Mouse (Mus musculus) neural tube, embryonic 14.5 days (tissue): Measurements from ENCODE around the gene Tmem117. TPM values are rescaled to one million over a fixed set of nuclear protein-coding genes. Genes with fewer than 3 reads are reported as not detected.
A peak's percentile ranks its signal among the peaks of the same experiment; 100 is the strongest.

ENCODE experiments used
- ATAC-seq: fragments of 200-750 bp; cut with Nextera tagmentation; 2 replicates; pipeline ENCODE4 v1.8.0; 2017; ENCODE audit warnings: low read depth, mild to moderate bottlenecking, moderate TSS enrichment, moderate library complexity
- H3K27ac ChIP-seq: fragments of 300-500 bp; sonication (generic); 2 replicates; pipeline ENCODE4 v1.5.1; 2014; ENCODE audit warnings: low read depth, mild to moderate bottlenecking, control low read depth, low read length, moderate library complexity, mixed read lengths
- H3K27me3 ChIP-seq: fragments of 300-500 bp; sonication (generic); 2 replicates; pipeline ENCODE4 v1.6.1; 2014; ENCODE audit warnings: low read length; ENCODE audit not compliant: control insufficient read depth, insufficient read depth
- H3K36me3 ChIP-seq: fragments of 300-500 bp; sonication (generic); 2 replicates; pipeline ENCODE4 v1.6.1; 2014; ENCODE audit warnings: low read length, mixed read lengths; ENCODE audit not compliant: control insufficient read depth, insufficient read depth
- H3K4me1 ChIP-seq: fragments of 300-500 bp; sonication (generic); 2 replicates; pipeline ENCODE4 v1.6.1; 2014; ENCODE audit warnings: low read length; ENCODE audit not compliant: control insufficient read depth, insufficient read depth
- H3K4me2 ChIP-seq: fragments of 300-500 bp; sonication (generic); 2 replicates; pipeline ENCODE4 v1.6.1; 2014; ENCODE audit warnings: mild to moderate bottlenecking, low read depth, low read length, control low read depth
- H3K4me3 ChIP-seq: fragments of 300-500 bp; sonication (generic); 2 replicates; pipeline ENCODE4 v1.5.1; 2014; ENCODE audit warnings: low read depth, low read length, control low read depth, mixed read lengths
- H3K9ac ChIP-seq: fragments of 300-500 bp; sonication (generic); replicated peaks from 2 replicates; pipeline ENCODE4 v1.6.1; 2014; ENCODE audit warnings: low read depth, mild to moderate bottlenecking, control low read depth, low read length, mixed read lengths
- H3K9me3 ChIP-seq: fragments of 300-500 bp; sonication (generic); 2 replicates; pipeline ENCODE4 v1.6.1; 2016; ENCODE audit warnings: low read length; ENCODE audit not compliant: control insufficient read depth
- WGBS: fragments of 180-500 bp; shearing (Covaris S2); extraction: QIAGEN DNeasy Blood & Tissue Kit; methylation state at CpG from one replicate; pipeline ENCODE4 v1.1.7; 2014; 5-methylcytosine and 5-hydroxymethylcytosine counted together
- polyA plus RNA-seq: library from polyadenylated mRNA; unstranded; fragments of >200 nt; fragmentation: Nextera tagmentation; extraction: Ambion mirVana; gene quantifications from 2 replicates; pipeline ENCODE4 v1.2.1, GENCODE M21; 2014

The Tmem117 gene
- polyA plus RNA-seq, 1 experiment from 2014 or later = 19.5 TPM

DNA sequence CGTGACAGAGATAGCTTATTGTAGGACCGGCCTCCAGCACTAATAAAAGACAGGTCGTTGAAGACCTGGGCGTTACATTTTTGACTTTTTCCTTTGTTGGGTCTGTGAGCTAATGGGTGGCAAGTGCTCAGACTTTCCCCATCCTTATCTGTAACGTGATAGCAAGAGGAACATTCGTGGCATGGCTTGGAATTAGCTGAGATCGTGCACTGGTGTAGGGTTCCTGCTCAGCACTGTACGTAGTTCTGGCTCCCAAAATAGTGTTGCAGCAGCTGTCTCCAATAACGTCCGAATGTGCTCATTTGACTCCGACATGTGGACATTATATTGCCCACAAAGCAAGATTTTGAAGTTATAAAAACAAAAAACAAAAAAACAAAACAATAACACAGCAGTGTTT lies 5.5 kb downstream of the Tmem117 start:
- Histone ChIP-seq H3K4me2 (no peak overlapping the region), H3K36me3 (no peaks in the 10 kb centered on the region), H3K9ac (no peak overlapping the region), H3K4me1 (no peaks in the 10 kb centered on the region), H3K9me3 (no peaks in the 10 kb centered on the region), H3K27ac (no peak overlapping the region), H3K27me3 (no peaks in the 10 kb centered on the region), H3K4me3 (no peak overlapping the region)
- WGBS = 76% methylated on average over 11 of the region's 11 CpGs
- no peak for ATAC-seq

- Histone ChIP-seq H3K9ac (no peak overlapping the region), H3K4me1 (no peaks in the 10 kb centered on the region), H3K4me2 (no peak overlapping the region), H3K9me3 (no peaks in the 10 kb centered on the region), H3K27ac (no peak overlapping the region), H3K27me3 (no peaks in the 10 kb centered on the region), H3K36me3 (no peaks in the 10 kb centered on the region), H3K4me3 (no peak overlapping the region)
- no peak for ATAC-seq
- WGBS = 90% methylated on average over 2 of the region's 2 CpGs
Measured at GRCm38 (mm10) chr15:94638207-94638606, 9.2 kb downstream of the Tmem117 start.

DNA sequence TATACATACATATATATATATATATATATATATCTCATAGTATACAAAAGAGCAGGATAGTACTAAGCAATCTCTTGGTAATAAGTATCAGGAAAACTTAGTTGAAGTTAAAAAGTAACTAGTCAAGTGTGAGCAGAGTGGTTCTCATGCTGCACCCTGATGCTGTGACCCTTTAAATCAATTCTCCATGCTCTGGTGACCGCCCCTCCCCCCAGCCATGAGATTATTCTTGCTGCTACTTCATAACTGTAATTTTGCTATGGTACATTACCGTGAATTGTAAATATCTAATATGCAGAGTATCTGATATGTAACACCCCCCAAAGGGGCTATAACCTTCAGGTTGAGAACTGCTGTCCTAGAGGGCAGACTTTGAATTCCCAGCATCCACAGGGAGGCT lies 10.1 kb downstream of the Tmem117 start:
- Histone ChIP-seq H3K9ac (no peak overlapping the region), H3K4me3 (no peak overlapping the region), H3K36me3 (no peaks in the 10 kb centered on the region), H3K27ac (no peak overlapping the region), H3K4me1 (no peaks in the 10 kb centered on the region), H3K27me3 (no peaks in the 10 kb centered on the region), H3K9me3 (no peaks in the 10 kb centered on the region), H3K4me2 (no peak overlapping the region)
- no peak for ATAC-seq
- 81% methylated on average over 2 of the region's 2 CpGs for WGBS

DNA sequence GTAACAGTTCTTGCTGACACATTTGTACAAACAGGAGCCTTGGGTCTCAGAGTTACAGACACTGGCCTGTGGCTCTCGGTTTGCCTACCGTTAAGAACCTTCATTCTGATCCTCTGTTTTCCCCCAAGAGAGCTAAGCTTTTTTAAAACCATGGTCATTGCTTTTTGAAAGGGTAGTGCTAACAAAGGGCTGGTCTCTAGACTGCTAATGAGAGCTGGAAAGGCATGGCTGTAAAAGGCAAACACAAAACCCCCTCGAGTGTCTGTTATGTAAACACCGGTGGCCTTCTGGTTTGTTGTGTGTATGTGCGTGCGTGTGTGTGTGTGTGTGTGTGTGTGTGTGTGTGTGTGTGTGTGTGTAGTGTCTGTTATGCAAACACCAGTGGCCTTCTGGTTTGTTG lies 17.0 kb downstream of the Tmem117 start:
- Histone ChIP-seq H3K27me3 (no peaks in the 10 kb centered on the region), H3K9me3 (no peaks in the 10 kb centered on the region), H3K27ac (no peak overlapping the region), H3K36me3 (no peaks in the 10 kb centered on the region), H3K9ac (no peak overlapping the region), H3K4me2 (no peak overlapping the region), H3K4me3 (no peak overlapping the region), H3K4me1 (peaks cover 11% of the 10 kb centered on the region; the same call in 1 of the 2 replicates)
- 12% methylated on average over 6 of the region's 6 CpGs for WGBS
- ATAC-seq = no peak

DNA sequence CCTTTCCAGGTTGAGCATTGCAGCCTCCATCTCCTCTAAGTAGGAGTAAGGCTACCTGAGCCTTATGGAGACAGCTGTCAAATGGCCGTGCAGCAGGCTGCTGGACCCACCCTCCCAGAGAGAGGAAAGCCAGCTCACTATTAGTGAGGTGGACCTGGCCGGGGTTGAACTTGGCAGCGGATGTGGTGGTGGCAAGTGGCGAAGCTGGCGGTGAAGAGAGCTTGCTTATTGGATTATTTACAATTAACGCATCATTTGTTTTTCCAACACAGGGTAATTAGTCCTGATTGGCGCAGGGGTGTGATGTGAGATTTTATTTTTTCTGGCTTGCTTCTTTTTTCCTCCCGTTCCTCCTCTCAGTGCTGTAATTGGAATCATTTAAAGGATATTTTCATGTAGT lies 19.4 kb downstream of the Tmem117 start:
- no peaks in the 10 kb centered on the region for H3K27me3 ChIP-seq
- H3K9me3 ChIP-seq = no peaks in the 10 kb centered on the region
- no peak overlapping the region for H3K9ac ChIP-seq
- peak overlapping the region; percentile 22; the same call in 1 of the 2 replicates for H3K27ac ChIP-seq
- ATAC-seq = no peak
- H3K36me3 ChIP-seq = no peaks in the 10 kb centered on the region
- no peak overlapping the region for H3K4me3 ChIP-seq
- no peak overlapping the region for H3K4me2 ChIP-seq
- 77% methylated on average over 8 of the region's 8 CpGs for WGBS
- H3K4me1 ChIP-seq = peaks cover 11% of the 10 kb centered on the region; the same call in 1 of the 2 replicates

GRCm38 (mm10) chr15:94649071-94649765 lies 20.2 kb downstream of the Tmem117 start:
- Histone ChIP-seq H3K4me2 (no peak overlapping the region), H3K27ac (peak overlapping the region; percentile 22; the same call in 1 of the 2 replicates), H3K27me3 (no peaks in the 10 kb centered on the region), H3K9ac (no peak overlapping the region), H3K4me1 (peaks cover 11% of the 10 kb centered on the region; the same call in 1 of the 2 replicates), H3K4me3 (no peak overlapping the region), H3K9me3 (no peaks in the 10 kb centered on the region), H3K36me3 (no peaks in the 10 kb centered on the region)
- no peak for ATAC-seq
- 53% methylated on average over 17 of the region's 17 CpGs for WGBS

- peaks cover 11% of the 10 kb centered on the region; the same call in 1 of the 2 replicates for H3K4me1 ChIP-seq
- no peak overlapping the region for H3K4me2 ChIP-seq
- H3K36me3 ChIP-seq = no peaks in the 10 kb centered on the region
- 37% methylated on average over 13 of the region's 13 CpGs for WGBS
- H3K27ac ChIP-seq = no peak overlapping the region
- no peaks in the 10 kb centered on the region for H3K27me3 ChIP-seq
- H3K9ac ChIP-seq = no peak overlapping the region
- H3K4me3 ChIP-seq = no peak overlapping the region
- no peaks in the 10 kb centered on the region for H3K9me3 ChIP-seq
- no peak for ATAC-seq
Measured at GRCm38 (mm10) chr15:94649766-94650120, 20.7 kb downstream of the Tmem117 start.

- H3K27ac ChIP-seq = no peak overlapping the region
- H3K4me1 ChIP-seq = peaks cover 11% of the 10 kb centered on the region; the same call in 1 of the 2 replicates
- no peaks in the 10 kb centered on the region for H3K27me3 ChIP-seq
- no peak overlapping the region for H3K4me3 ChIP-seq
- no peaks in the 10 kb centered on the region for H3K9me3 ChIP-seq
- no peak overlapping the region for H3K9ac ChIP-seq
- 76% methylated on average over 9 of the region's 9 CpGs for WGBS
- ATAC-seq = no peak
- no peaks in the 10 kb centered on the region for H3K36me3 ChIP-seq
- H3K4me2 ChIP-seq = no peak overlapping the region
Measured at GRCm38 (mm10) chr15:94651350-94651749, 22.3 kb downstream of the Tmem117 start.

DNA sequence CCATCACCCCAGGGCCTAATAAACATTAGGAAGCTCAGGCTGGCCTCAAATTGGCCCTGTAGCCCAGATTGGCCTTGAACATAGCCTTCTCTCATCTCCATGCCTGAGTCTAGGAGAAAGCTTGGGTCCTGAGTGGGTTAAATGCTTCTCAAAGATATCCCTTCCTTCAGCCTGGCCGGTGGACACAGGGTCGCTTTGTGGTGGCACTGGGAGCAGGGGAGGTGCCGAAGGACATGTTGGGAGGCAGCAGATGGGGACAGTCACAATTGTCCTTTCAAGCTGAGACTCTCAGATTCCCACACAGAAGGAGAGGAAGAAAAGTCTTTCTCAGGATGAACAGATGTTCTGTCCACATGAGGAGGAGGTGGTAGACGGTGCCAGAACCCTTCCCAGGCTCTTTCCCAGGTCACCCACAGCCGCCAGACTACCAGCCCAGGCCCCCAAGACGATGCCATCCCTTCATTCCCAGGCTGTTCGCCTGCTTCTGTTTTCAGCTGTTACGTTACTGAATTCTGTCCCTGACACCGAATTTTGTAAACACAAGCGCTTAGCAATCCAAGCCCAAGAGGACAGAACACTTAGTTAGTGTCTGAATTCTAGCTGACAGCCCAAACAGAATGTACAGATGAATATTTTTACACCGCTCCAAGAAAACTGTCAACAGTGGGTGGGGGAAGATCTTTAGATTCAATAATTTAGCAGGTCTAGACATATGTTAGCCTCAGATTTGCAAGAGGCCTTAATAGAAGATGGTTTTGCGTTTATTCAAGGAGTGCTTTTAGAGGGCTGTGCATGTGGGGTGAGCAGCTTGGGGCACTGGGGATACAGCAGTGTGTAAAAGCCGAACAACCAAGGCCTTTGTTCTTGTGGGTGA lies 23.2 kb downstream of the Tmem117 start:
- no peaks in the 10 kb centered on the region for H3K9me3 ChIP-seq
- ATAC-seq = no peak
- WGBS = 69% methylated on average over 13 of the region's 13 CpGs
- H3K36me3 ChIP-seq = no peaks in the 10 kb centered on the region
- no peak overlapping the region for H3K9ac ChIP-seq
- no peak overlapping the region for H3K4me3 ChIP-seq
- H3K4me2 ChIP-seq = no peak overlapping the region
- no peak overlapping the region for H3K27ac ChIP-seq
- no peaks in the 10 kb centered on the region for H3K27me3 ChIP-seq
- peaks cover 11% of the 10 kb centered on the region; the same call in 1 of the 2 replicates for H3K4me1 ChIP-seq
